Mouse (Mus musculus) heart, embryonic 16.5 days (tissue): Measurements from ENCODE around the gene Psme4. TPM values are rescaled to one million over a fixed set of nuclear protein-coding genes. Genes with fewer than 3 reads are reported as not detected.

Source experiments
- ATAC-seq: fragments of 200-750 bp; cut with Nextera tagmentation; replicated peaks from 2 replicates; pipeline ENCODE4 v1.8.0; 2017; ENCODE audit warnings: moderate number of reproducible peaks; ENCODE audit not compliant: insufficient read depth, low FRiP score; ENCODE audit errors: extremely low read depth
- H3K27ac ChIP-seq: fragments of 300-500 bp; sonication (generic); 2 replicates; pipeline ENCODE4 v1.5.1; 2014; ENCODE audit warnings: mild to moderate bottlenecking, low read length, control low read depth, moderate library complexity
- H3K27me3 ChIP-seq: fragments of 300-500 bp; sonication (generic); 2 replicates; pipeline ENCODE4 v1.6.1; 2014; ENCODE audit warnings: low read length, mixed read lengths; ENCODE audit not compliant: control insufficient read depth, insufficient read depth
- H3K36me3 ChIP-seq: fragments of 300-500 bp; sonication (generic); 2 replicates; pipeline ENCODE4 v1.6.1; 2014; ENCODE audit not compliant: control insufficient read depth, insufficient read depth
- H3K4me1 ChIP-seq: fragments of 300-500 bp; sonication (generic); 2 replicates; pipeline ENCODE4 v1.6.1; 2014; ENCODE audit warnings: low read length, mixed read lengths; ENCODE audit not compliant: control insufficient read depth, insufficient read depth
- H3K4me2 ChIP-seq: fragments of 300-500 bp; sonication (generic); 2 replicates; pipeline ENCODE4 v1.6.1; 2014; ENCODE audit warnings: low read depth, mild to moderate bottlenecking, control low read depth, low read length
- H3K4me3 ChIP-seq: fragments of 300-500 bp; sonication (generic); 2 replicates; pipeline ENCODE4 v1.5.1; 2014; ENCODE audit warnings: mild to moderate bottlenecking, control low read depth, low read length
- H3K9ac ChIP-seq: fragments of 300-500 bp; sonication (generic); 2 replicates; pipeline ENCODE4 v1.6.1; 2014; ENCODE audit warnings: low read length, control low read depth
- H3K9me3 ChIP-seq: fragments of 300-500 bp; sonication (generic); replicated peaks from 2 replicates; pipeline ENCODE4 v1.6.1; 2016; ENCODE audit warnings: low read length; ENCODE audit not compliant: control insufficient read depth
- WGBS: fragments of 180-500 bp; shearing (Covaris S2); extraction: QIAGEN DNeasy Blood & Tissue Kit; methylation state at CpG from one replicate; pipeline ENCODE4 v1.1.7; 2014; 5-methylcytosine and 5-hydroxymethylcytosine counted together
- polyA plus RNA-seq: library from polyadenylated mRNA; unstranded; fragments of >200 nt; fragmentation: Nextera tagmentation; extraction: Ambion mirVana; gene quantifications from 2 replicates; pipeline ENCODE4 v1.2.1, GENCODE M21; 2015

The Psme4 gene
- polyA plus RNA-seq, 1 experiment from 2014 or later, result 10.1 TPM

GRCm38 (mm10) chr11:30800091-30800490 lies 28.6 kb downstream of the Psme4 start:
- no peak overlapping the region for H3K4me2 ChIP-seq
- no peak overlapping the region for H3K27ac ChIP-seq
- H3K9ac ChIP-seq, result no peak overlapping the region

GRCm38 (mm10) chr11:30802421-30802820 lies 30.9 kb downstream of the Psme4 start:
- Histone ChIP-seq H3K4me2 (no peak overlapping the region), H3K9ac (no peak overlapping the region), H3K27me3 (no peaks in the 10 kb centered on the region), H3K9me3 (no peaks in the 10 kb centered on the region), H3K36me3 (peaks cover 6% of the 10 kb centered on the region; the same call in 1 of the 2 replicates), H3K27ac (no peak overlapping the region), H3K4me3 (no peak overlapping the region), H3K4me1 (no peaks in the 10 kb centered on the region)
- ATAC-seq, result no peak
- 75% methylated on average over 1 of the region's 1 CpGs for WGBS

More at GRCm38 (mm10) chr11:30800091-30800490, 28.6 kb downstream of the Psme4 start:
- Histone ChIP-seq H3K4me3 (no peak overlapping the region), H3K36me3 (peaks cover 2% of the 10 kb centered on the region; the same call in 1 of the 2 replicates), H3K27me3 (no peaks in the 10 kb centered on the region), H3K9me3 (no peaks in the 10 kb centered on the region), H3K4me1 (no peaks in the 10 kb centered on the region)
- ATAC-seq, result no peak

- Histone ChIP-seq H3K4me3 (no peak overlapping the region), H3K9me3 (no peaks in the 10 kb centered on the region), H3K9ac (no peak overlapping the region), H3K4me2 (no peak overlapping the region), H3K27ac (no peak overlapping the region), H3K4me1 (no peaks in the 10 kb centered on the region), H3K27me3 (no peaks in the 10 kb centered on the region), H3K36me3 (peaks cover 41% of the 10 kb centered on the region)
- 90% methylated on average over 5 of the region's 5 CpGs for WGBS
- no peak for ATAC-seq
Measured at GRCm38 (mm10) chr11:30821116-30821515, 49.6 kb downstream of the Psme4 start.

GRCm38 (mm10) chr11:30838793-30839192 lies 67.3 kb downstream of the Psme4 start:
- 83% methylated on average over 2 of the region's 2 CpGs for WGBS
- Histone ChIP-seq H3K4me1 (no peaks in the 10 kb centered on the region), H3K36me3 (peaks cover 21% of the 10 kb centered on the region), H3K9ac (no peak overlapping the region), H3K4me2 (no peak overlapping the region), H3K4me3 (no peak overlapping the region), H3K9me3 (no peaks in the 10 kb centered on the region), H3K27me3 (no peaks in the 10 kb centered on the region), H3K27ac (no peak overlapping the region)
- ATAC-seq, result no peak

GRCm38 (mm10) chr11:30844355-30844754 lies 72.8 kb downstream of the Psme4 start:
- peaks cover 24% of the 10 kb centered on the region for H3K36me3 ChIP-seq
- no peaks in the 10 kb centered on the region for H3K9me3 ChIP-seq
- WGBS, result 87% methylated on average over 1 of the region's 1 CpGs
- no peak overlapping the region for H3K27ac ChIP-seq
- no peak overlapping the region for H3K9ac ChIP-seq
- H3K4me1 ChIP-seq, result no peaks in the 10 kb centered on the region
- no peak overlapping the region for H3K4me3 ChIP-seq
- no peak for ATAC-seq
- no peak overlapping the region for H3K4me2 ChIP-seq
- no peaks in the 10 kb centered on the region for H3K27me3 ChIP-seq

GRCm38 (mm10) chr11:30872425-30872824 lies 100.9 kb downstream of the Psme4 start:
- no peak for ATAC-seq
- H3K36me3 ChIP-seq, result peaks cover 29% of the 10 kb centered on the region

GRCm38 (mm10) chr11:30885171-30885871 lies 113.8 kb downstream of the Psme4 start, which contains the start of the genes Gpr75 and Asb3:
Gene Gpr75, plus strand, starts transcription at chr11:30885358.
Gene Asb3, plus strand, starts transcription at chr11:30885416.
- Histone ChIP-seq H3K9ac (peak within 1 kb of the TSS; percentile 69), H3K4me2 (peak within 1 kb of the TSS; percentile 80), H3K4me3 (peak within 1 kb of the TSS; percentile 55), H3K4me1 (0 out of 2 replicates have a peak, but pooled peaks cover 3% of the 10 kb centered on the region), H3K27me3 (peaks cover 3% of the 10 kb centered on the region), H3K36me3 (no peaks in the 10 kb centered on the region; the same call in 1 of the 2 replicates), H3K27ac (no peak within 1 kb of the TSS), H3K9me3 (no peaks in the 10 kb centered on the region)
- ATAC-seq, result peak; percentile 91
- WGBS, result 3% methylated on average over 41 of the region's 41 CpGs

More at GRCm38 (mm10) chr11:30872425-30872824, 100.9 kb downstream of the Psme4 start:
- 0 out of 2 replicates have a peak, but pooled peaks cover 2% of the 10 kb centered on the region for H3K9me3 ChIP-seq
- no peak overlapping the region for H3K4me2 ChIP-seq
- no peaks in the 10 kb centered on the region for H3K4me1 ChIP-seq
- H3K9ac ChIP-seq, result no peak overlapping the region
- no peak overlapping the region for H3K27ac ChIP-seq
- no peak overlapping the region for H3K4me3 ChIP-seq
- H3K27me3 ChIP-seq, result no peaks in the 10 kb centered on the region

- ATAC-seq, result no peak
- 84% methylated on average over 2 of the region's 2 CpGs for WGBS
Measured at GRCm38 (mm10) chr11:30888153-30888552, 116.6 kb downstream of the Psme4 start.

GRCm38 (mm10) chr11:30896201-30896600 lies 124.7 kb downstream of the Psme4 start:
- H3K4me1 ChIP-seq, result no peaks in the 10 kb centered on the region
- no peak overlapping the region for H3K4me2 ChIP-seq
- H3K4me3 ChIP-seq, result no peak overlapping the region
- 90% methylated on average over 1 of the region's 1 CpGs for WGBS
- no peak for ATAC-seq
- no peak overlapping the region for H3K27ac ChIP-seq
- H3K36me3 ChIP-seq, result no peaks in the 10 kb centered on the region
- H3K9ac ChIP-seq, result no peak overlapping the region
- no peaks in the 10 kb centered on the region for H3K9me3 ChIP-seq
- H3K27me3 ChIP-seq, result no peaks in the 10 kb centered on the region

More at GRCm38 (mm10) chr11:30888153-30888552, 116.6 kb downstream of the Psme4 start:
- Histone ChIP-seq H3K4me3 (no peak overlapping the region), H3K9ac (no peak overlapping the region), H3K27ac (no peak overlapping the region), H3K9me3 (no peaks in the 10 kb centered on the region), H3K36me3 (no peaks in the 10 kb centered on the region), H3K27me3 (peaks cover 3% of the 10 kb centered on the region), H3K4me1 (0 out of 2 replicates have a peak, but pooled peaks cover 3% of the 10 kb centered on the region), H3K4me2 (no peak overlapping the region)
